Mouse (Mus musculus) stomach, embryonic 14.5 days (tissue): ENCODE results near the gene Jph2. TPM values are rescaled to one million over a fixed set of nuclear protein-coding genes. Genes with fewer than 3 reads are reported as not detected.

ENCODE experiments used
- ATAC-seq: fragments of 200-750 bp; cut with Nextera tagmentation; 2 replicates; pipeline ENCODE4 v1.8.0; 2017; ENCODE audit warnings: low read depth, moderate TSS enrichment; ENCODE audit not compliant: insufficient number of reproducible peaks, insufficient read depth, low FRiP score
- H3K27ac ChIP-seq: fragments of 300-500 bp; sonication (generic); 2 replicates; pipeline ENCODE4 v1.5.1; 2014; ENCODE audit warnings: mild to moderate bottlenecking, low read length, moderate library complexity, mixed read lengths
- H3K27me3 ChIP-seq: fragments of 300-500 bp; sonication (generic); 2 replicates; pipeline ENCODE4 v1.6.1; 2014; ENCODE audit warnings: low read length, control low read depth, mixed read lengths; ENCODE audit not compliant: control insufficient read depth, insufficient read depth
- H3K36me3 ChIP-seq: fragments of 300-500 bp; sonication (generic); 2 replicates; pipeline ENCODE4 v1.6.1; 2014; ENCODE audit warnings: mild to moderate bottlenecking, control low read depth, low read length, moderate library complexity, mixed read lengths; ENCODE audit not compliant: control insufficient read depth, insufficient read depth
- H3K4me1 ChIP-seq: fragments of 300-500 bp; sonication (generic); 2 replicates; pipeline ENCODE4 v1.6.1; 2014; ENCODE audit warnings: low read length, control low read depth, mixed read lengths; ENCODE audit not compliant: control insufficient read depth, insufficient read depth
- H3K4me2 ChIP-seq: fragments of 300-500 bp; sonication (generic); replicated peaks from 2 replicates; pipeline ENCODE4 v1.6.1; 2014; ENCODE audit warnings: low read depth, low read length, control low read depth
- H3K4me3 ChIP-seq: fragments of 300-500 bp; sonication (generic); 2 replicates; pipeline ENCODE4 v1.5.1; 2014; ENCODE audit warnings: low read depth, low read length, control low read depth
- H3K9ac ChIP-seq: fragments of 300-500 bp; sonication (generic); replicated peaks from 2 replicates; pipeline ENCODE4 v1.6.1; 2014; ENCODE audit warnings: low read depth, mild to moderate bottlenecking, control low read depth, low read length, moderate library complexity, mixed read lengths
- H3K9me3 ChIP-seq: fragments of 300-500 bp; sonication (generic); 2 replicates; pipeline ENCODE4 v1.6.1; 2016; ENCODE audit warnings: low read depth, low read length, control low read depth; ENCODE audit not compliant: control insufficient read depth
- WGBS: fragments of 180-500 bp; shearing (Covaris S2); extraction: QIAGEN DNeasy Blood & Tissue Kit; methylation state at CpG from one replicate; pipeline ENCODE4 v1.1.7; 2014; 5-methylcytosine and 5-hydroxymethylcytosine counted together
- polyA plus RNA-seq: library from polyadenylated mRNA; unstranded; fragments of >200 nt; fragmentation: Nextera tagmentation; extraction: Ambion mirVana; gene quantifications from 2 replicates; pipeline ENCODE4 v1.2.1, GENCODE M21; 2014

Jph2 gene
- polyA plus RNA-seq, 1 experiment from 2014 or later, result 6.7 TPM

- no peak overlapping the region for H3K27ac ChIP-seq
- H3K27me3 ChIP-seq, result no peaks in the 10 kb centered on the region
- H3K4me3 ChIP-seq, result no peak overlapping the region
- H3K4me2 ChIP-seq, result no peak overlapping the region
- no peaks in the 10 kb centered on the region; the same call in 1 of the 2 replicates for H3K9me3 ChIP-seq
- no peaks in the 10 kb centered on the region for H3K4me1 ChIP-seq
- no peaks in the 10 kb centered on the region for H3K36me3 ChIP-seq
- WGBS, result 59% methylated on average over 15 of the region's 15 CpGs
- peak; percentile 83 for ATAC-seq
- H3K9ac ChIP-seq, result no peak overlapping the region
These were observed 11.2 kb downstream of the Jph2 start for GRCm38 (mm10) chr2:163386423-163387190.

DNA sequence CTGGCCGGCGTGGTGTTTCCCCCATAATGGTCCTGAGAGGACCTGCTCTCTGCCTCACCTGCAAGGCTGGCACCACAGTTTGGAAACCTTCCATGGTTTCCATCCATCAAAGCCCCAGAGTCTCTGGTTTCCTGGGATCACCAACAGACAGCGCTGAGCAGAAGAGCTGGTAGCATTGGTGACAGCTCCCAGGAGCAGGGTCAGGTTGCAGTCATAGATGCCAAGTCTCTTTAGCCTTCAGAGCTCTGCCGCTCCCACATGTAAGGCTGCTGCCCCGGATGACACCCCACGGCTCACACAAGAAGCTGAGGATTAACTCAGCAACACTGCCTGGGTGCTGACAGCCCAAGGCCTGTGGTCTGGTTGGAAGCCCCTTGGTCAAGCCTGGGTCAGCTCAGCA, 12.7 kb downstream of the Jph2 start:
- ATAC-seq, result no peak
- Histone ChIP-seq H3K4me3 (no peak overlapping the region), H3K4me2 (no peak overlapping the region), H3K36me3 (no peaks in the 10 kb centered on the region), H3K4me1 (no peaks in the 10 kb centered on the region), H3K27ac (no peak overlapping the region), H3K9me3 (no peaks in the 10 kb centered on the region; the same call in 1 of the 2 replicates), H3K9ac (no peak overlapping the region), H3K27me3 (no peaks in the 10 kb centered on the region)
- 87% methylated on average over 6 of the region's 6 CpGs for WGBS

- no peak for ATAC-seq
- no peak overlapping the region for H3K4me2 ChIP-seq
- no peak overlapping the region for H3K4me3 ChIP-seq
- WGBS, result 82% methylated on average over 8 of the region's 8 CpGs
- H3K27me3 ChIP-seq, result peaks cover under 1% of the 10 kb centered on the region; the same call in 1 of the 2 replicates
- H3K9ac ChIP-seq, result no peak overlapping the region
- H3K27ac ChIP-seq, result no peak overlapping the region
- H3K9me3 ChIP-seq, result no peaks in the 10 kb centered on the region
- H3K36me3 ChIP-seq, result no peaks in the 10 kb centered on the region
- no peaks in the 10 kb centered on the region for H3K4me1 ChIP-seq
These were observed 16.5 kb downstream of the Jph2 start for GRCm38 (mm10) chr2:163381246-163381645.

GRCm38 (mm10) chr2:163379366-163379765, 18.4 kb downstream of the Jph2 start:
- Histone ChIP-seq H3K27me3 (peaks cover 9% of the 10 kb centered on the region; the same call in 1 of the 2 replicates), H3K9ac (no peak overlapping the region), H3K27ac (no peak overlapping the region), H3K36me3 (no peaks in the 10 kb centered on the region), H3K4me1 (no peaks in the 10 kb centered on the region), H3K4me2 (no peak overlapping the region), H3K9me3 (no peaks in the 10 kb centered on the region), H3K4me3 (no peak overlapping the region)
- no peak for ATAC-seq
- WGBS, result 82% methylated on average over 5 of the region's 5 CpGs

GRCm38 (mm10) chr2:163376082-163376481, 21.7 kb downstream of the Jph2 start:
- H3K9me3 ChIP-seq, result no peaks in the 10 kb centered on the region

DNA sequence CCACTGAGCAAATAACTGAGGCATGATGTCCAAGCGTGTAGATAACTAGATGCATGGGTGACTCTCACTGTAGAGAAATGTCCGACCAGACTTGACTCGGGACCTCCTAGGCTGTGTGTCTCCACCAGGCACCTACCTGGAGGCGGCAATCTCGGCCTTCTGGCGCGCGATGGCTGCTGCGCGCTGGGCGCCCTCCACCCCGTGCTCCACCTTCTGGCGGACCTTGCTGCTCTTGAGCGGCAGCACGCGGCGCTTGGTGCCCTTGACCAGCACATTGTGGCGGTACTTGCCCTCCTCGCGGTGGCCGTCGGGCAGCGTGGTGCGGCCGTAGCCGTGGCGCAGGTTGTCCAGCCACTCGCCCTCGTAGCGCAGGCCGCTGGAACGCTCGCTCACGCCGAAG, 22.3 kb downstream of the Jph2 start:
- Histone ChIP-seq H3K36me3 (no peaks in the 10 kb centered on the region), H3K27me3 (peaks cover 9% of the 10 kb centered on the region; the same call in 1 of the 2 replicates), H3K9me3 (no peaks in the 10 kb centered on the region), H3K27ac (no peak overlapping the region), H3K4me3 (no peak overlapping the region), H3K4me1 (0 out of 2 replicates have a peak, but pooled peaks cover 4% of the 10 kb centered on the region), H3K9ac (no peak overlapping the region), H3K4me2 (no peak overlapping the region)
- ATAC-seq, result no peak
- 33% methylated on average over 35 of the region's 35 CpGs for WGBS

More at GRCm38 (mm10) chr2:163376082-163376481, 21.7 kb downstream of the Jph2 start:
- Histone ChIP-seq H3K36me3 (no peaks in the 10 kb centered on the region), H3K4me1 (no peaks in the 10 kb centered on the region), H3K4me2 (no peak overlapping the region), H3K9ac (no peak overlapping the region), H3K27ac (no peak overlapping the region), H3K4me3 (no peak overlapping the region), H3K27me3 (peaks cover 9% of the 10 kb centered on the region; the same call in 1 of the 2 replicates)
- ATAC-seq, result no peak
- WGBS, result 37% methylated on average over 33 of the region's 33 CpGs

DNA sequence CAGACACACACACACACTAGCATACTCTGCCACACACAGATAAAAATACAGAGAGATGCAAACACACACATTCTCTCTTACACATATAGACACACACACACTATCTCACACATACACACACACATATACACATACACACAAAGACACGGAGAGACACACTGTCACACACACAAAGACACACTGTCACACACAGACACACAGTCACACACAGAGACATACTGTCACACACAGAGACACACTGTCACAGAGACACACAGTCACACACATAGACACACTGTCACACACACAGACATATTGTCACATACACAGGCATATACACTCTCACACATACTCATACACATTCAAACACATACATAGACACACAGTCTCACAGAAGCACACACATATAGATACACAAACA, 25.2 kb downstream of the Jph2 start:
- Histone ChIP-seq H3K9me3 (no peaks in the 10 kb centered on the region), H3K36me3 (no peaks in the 10 kb centered on the region), H3K27me3 (peaks cover 9% of the 10 kb centered on the region; the same call in 1 of the 2 replicates), H3K9ac (no peak overlapping the region), H3K4me3 (no peak overlapping the region), H3K4me1 (0 out of 2 replicates have a peak, but pooled peaks cover 4% of the 10 kb centered on the region), H3K4me2 (no peak overlapping the region), H3K27ac (no peak overlapping the region)
- no peak for ATAC-seq
- WGBS, result 83% methylated on average over 1 of the region's 1 CpGs

- ATAC-seq, result peak; percentile 72; the same call in 1 of the 2 replicates
- Histone ChIP-seq H3K9ac (no peak overlapping the region), H3K4me2 (no peak overlapping the region), H3K36me3 (no peaks in the 10 kb centered on the region), H3K27me3 (no peaks in the 10 kb centered on the region), H3K9me3 (no peaks in the 10 kb centered on the region), H3K4me1 (peaks cover 5% of the 10 kb centered on the region; the same call in 1 of the 2 replicates), H3K4me3 (no peak overlapping the region), H3K27ac (peak overlapping the region; percentile 89)
- WGBS, result 31% methylated on average over 4 of the region's 4 CpGs
These were observed 27.6 kb downstream of the Jph2 start for GRCm38 (mm10) chr2:163370175-163370574.
